Mouse (Mus musculus): ENCODE measurements around the gene Tent2.

GRCm38 (mm10) chr13:93162456-93162855 lies 29.7 kb downstream of the Tent2 start:
- no peak for TF ChIP-seq POLR2A (IDR thresholded peaks at IDR 0.05; ENCODE audit: insufficient read depth, low read depth, low read length)
- no peak for TF ChIP-seq CTCF (IDR thresholded peaks at IDR 0.05; ENCODE audit: insufficient read depth, low read depth, low read length)
